Mouse (Mus musculus): Measurements from ENCODE around the gene Dazap2.
A peak's percentile ranks its signal among the peaks of the same experiment; 100 is the strongest.
"Not testable (repeated sequence)": the region's sequence is repeated elsewhere in the genome, so short reads cannot be mapped to it uniquely, and the experiment has no call there.

Dazap2 gene

GRCm38 (mm10) chr15:100612432-100612831, 2.7 kb upstream of the Dazap2 start:
- peak in 1 of 2 experiments; percentile 30 for DNase-seq

- DNase-seq: peak; percentile 50 to 57
Measured at GRCm38 (mm10) chr15:100613584-100613983, 1.6 kb upstream of the Dazap2 start.

GRCm38 (mm10) chr15:100614218-100614995, 742 bp upstream of the Dazap2 start:
- DNase-seq: no peak

GRCm38 (mm10) chr15:100615825-100616220, 674 bp downstream of the Dazap2 start:
- peak; percentile 82 to 83 for DNase-seq

GRCm38 (mm10) chr15:100616221-100616620, 1.1 kb downstream of the Dazap2 start:
- DNase-seq: no peak

- DNase-seq: no peak
Measured at GRCm38 (mm10) chr15:100619200-100619599, 4.1 kb downstream of the Dazap2 start.

- not testable (repeated sequence) for DNase-seq
Measured at GRCm38 (mm10) chr15:100621671-100622070, 6.5 kb downstream of the Dazap2 start.

GRCm38 (mm10) chr15:100622164-100622563, 7.0 kb downstream of the Dazap2 start:
- no peak for DNase-seq

- no peak for DNase-seq
Measured at GRCm38 (mm10) chr15:100623754-100624153, 8.6 kb downstream of the Dazap2 start.

GRCm38 (mm10) chr15:100624435-100624834, 9.3 kb downstream of the Dazap2 start:
- DNase-seq: no peak

- no peak for DNase-seq
Measured at GRCm38 (mm10) chr15:100627287-100627686, 12.1 kb downstream of the Dazap2 start.

GRCm38 (mm10) chr15:100627774-100628370, 12.7 kb downstream of the Dazap2 start:
- DNase-seq: no peak

GRCm38 (mm10) chr15:100628797-100629196, 13.6 kb downstream of the Dazap2 start:
- no peak for DNase-seq

- DNase-seq: no peak
Measured at GRCm38 (mm10) chr15:100630126-100630525, 15.0 kb downstream of the Dazap2 start.

- DNase-seq: no peak
Measured at GRCm38 (mm10) chr15:100631454-100632170, 16.5 kb downstream of the Dazap2 start.

GRCm38 (mm10) chr15:100632323-100632722, 17.2 kb downstream of the Dazap2 start:
- no peak for DNase-seq

GRCm38 (mm10) chr15:100633341-100633740, 18.2 kb downstream of the Dazap2 start:
- DNase-seq: no peak

GRCm38 (mm10) chr15:100635239-100635638, 20.1 kb downstream of the Dazap2 start:
- no peak for DNase-seq

- DNase-seq: no peak
Measured at GRCm38 (mm10) chr15:100635851-100636645, 20.9 kb downstream of the Dazap2 start.

- DNase-seq: peak in 1 of 2 experiments; percentile 17
Measured at GRCm38 (mm10) chr15:100636700-100637501, 21.8 kb downstream of the Dazap2 start, which contains the start of gene Smagp. Gene Smagp (minus strand): TSS chr15:100636940.

- peak; percentile 36 to 48 for DNase-seq
Measured at GRCm38 (mm10) chr15:100637661-100638060, 22.5 kb downstream of the Dazap2 start.
